ENCODE assay signal across 7 mouse cellular contexts in genomic region chr14:122983226-122984215, GRCm38 (mm10). TPM values are rescaled to one million over a fixed set of nuclear protein-coding genes. Genes with fewer than 3 reads are reported as not detected.
A peak's percentile ranks its signal among the peaks of the same experiment; 100 is the strongest.
DNase-seq lines count a peak whose midpoint lies in the region; ATAC-seq lines count a peak whose summit lies in the region.

Gene Tmtc4 (minus strand): TSS chr14:122984035.

- H3K9me3 ChIP-seq in embryonic facial prominence, embryonic 12.5 days = no peaks in the 10 kb centered on the region
- H3K9me3 ChIP-seq in limb, embryonic 11.5 days (ENCODE audit: control insufficient read depth, low read length) = no peaks in the 10 kb centered on the region
- no peaks in the 10 kb centered on the region for H3K9me3 ChIP-seq in midbrain, embryonic 14.5 days (ENCODE audit: control insufficient read depth, low read length)

- peak within 1 kb of the TSS; percentile 81 for H3K4me2 ChIP-seq in embryonic facial prominence, embryonic 12.5 days (replicated peaks)
- peak within 1 kb of the TSS; percentile 87 for H3K4me2 ChIP-seq in limb, embryonic 11.5 days (ENCODE audit: low read depth, severe bottlenecking)
- H3K4me2 ChIP-seq in midbrain, embryonic 14.5 days (ENCODE audit: low read length) = peak within 1 kb of the TSS; percentile 81

- peak within 1 kb of the TSS; percentile 96 for H3K27ac ChIP-seq in embryonic facial prominence, embryonic 12.5 days
- peak within 1 kb of the TSS; percentile 83 for H3K27ac ChIP-seq in limb, embryonic 11.5 days (replicated peaks; ENCODE audit: low read depth, low read length)
- peak within 1 kb of the TSS; percentile 91 for H3K27ac ChIP-seq in midbrain, embryonic 14.5 days (replicated peaks; ENCODE audit: low read depth, low read length)

- H3K36me3 ChIP-seq in embryonic facial prominence, embryonic 12.5 days = no peaks in the 10 kb centered on the region
- H3K36me3 ChIP-seq in limb, embryonic 11.5 days (ENCODE audit: control insufficient read depth, insufficient read depth, low read length) = no peaks in the 10 kb centered on the region
- H3K36me3 ChIP-seq in midbrain, embryonic 14.5 days (ENCODE audit: control insufficient read depth, insufficient read depth, low read length) = no peaks in the 10 kb centered on the region

- H3K4me3 ChIP-seq in embryonic facial prominence, embryonic 12.5 days = peak within 1 kb of the TSS; percentile 81
- peak within 1 kb of the TSS; percentile 89 for H3K4me3 ChIP-seq in limb, embryonic 11.5 days (ENCODE audit: low read depth, low read length)
- H3K4me3 ChIP-seq in midbrain, embryonic 14.5 days (replicated peaks; ENCODE audit: low read depth, low read length) = peak within 1 kb of the TSS; percentile 83

- peak; percentile 94 for DNase-seq in adrenal gland, postnatal 25 days
- peak; percentile 100 for DNase-seq in heart, adult 11 months
- peak; percentile 95 for DNase-seq in kidney, adult 18-20 months
- peak; percentile 94 for DNase-seq in limb, embryonic 11.5 days (ENCODE audit: low spot score)
- peak; percentile 98 for DNase-seq in midbrain, embryonic 14.5 days
- DNase-seq in spleen, adult 18-20 months = peak; percentile 90

- no peaks in the 10 kb centered on the region for H3K27me3 ChIP-seq in embryonic facial prominence, embryonic 12.5 days
- no peaks in the 10 kb centered on the region for H3K27me3 ChIP-seq in limb, embryonic 11.5 days (ENCODE audit: control insufficient read depth, insufficient read depth, low read length)
- no peaks in the 10 kb centered on the region for H3K27me3 ChIP-seq in midbrain, embryonic 14.5 days (ENCODE audit: control insufficient read depth, insufficient read depth, low read length)

- ATAC-seq in embryonic facial prominence, embryonic 12.5 days (ENCODE audit: insufficient number of reproducible peaks, insufficient read depth, low FRiP score, low TSS enrichment) = peak; percentile 97
- peak; percentile 98 for ATAC-seq in limb, embryonic 11.5 days (ENCODE audit: insufficient number of reproducible peaks, low FRiP score, low TSS enrichment, low read depth)
- peak; percentile 98 for ATAC-seq in midbrain, embryonic 14.5 days (ENCODE audit: low FRiP score, low TSS enrichment)

- WGBS in embryonic facial prominence, embryonic 12.5 days = under 1% methylated on average over 52 of the region's 54 CpGs
- 1% methylated on average over 51 of the region's 54 CpGs for WGBS in limb, embryonic 11.5 days
- WGBS in midbrain, embryonic 14.5 days = under 1% methylated on average over 51 of the region's 54 CpGs

- peak within 1 kb of the TSS; percentile 88 for H3K9ac ChIP-seq in embryonic facial prominence, embryonic 12.5 days
- peak within 1 kb of the TSS; percentile 93 for H3K9ac ChIP-seq in limb, embryonic 11.5 days (ENCODE audit: low read length)
- peak within 1 kb of the TSS; percentile 92 for H3K9ac ChIP-seq in midbrain, embryonic 14.5 days (replicated peaks; ENCODE audit: low read length)

- peaks cover 21% of the 10 kb centered on the region for H3K4me1 ChIP-seq in embryonic facial prominence, embryonic 12.5 days
- H3K4me1 ChIP-seq in limb, embryonic 11.5 days (ENCODE audit: control insufficient read depth, insufficient read depth, low read length) = peaks cover 6% of the 10 kb centered on the region; the same call in 1 of the 2 replicates
- H3K4me1 ChIP-seq in midbrain, embryonic 14.5 days (ENCODE audit: control insufficient read depth, insufficient read depth, low read length) = peaks cover 18% of the 10 kb centered on the region

RNA-seq across cellular contexts. Expression of gene Tmtc4, which starts in this region (rescaled TPM):
- 22.3 and 22.6 TPM in 2 replicates for total RNA-seq in adrenal gland, postnatal 25 days (2021)
- 38.6 and 43.5 TPM in 2 replicates for polyA plus RNA-seq in embryonic facial prominence, embryonic 12.5 days (2016; fragmentation: Nextera tagmentation; extraction: Ambion mirVana)
- 31.7 and 36.3 TPM in 2 replicates for polyA plus RNA-seq in limb, embryonic 11.5 days (2014; fragmentation: Nextera tagmentation; extraction: Ambion mirVana)
- 45.7 and 61.8 TPM in 2 replicates for polyA plus RNA-seq in midbrain, embryonic 14.5 days (2014; fragmentation: Nextera tagmentation; extraction: Ambion mirVana)

Comparison
In these comparisons a context has a peak if more than half of its experiments do, and no peak if none do; other contexts are left out.
1. Peak in every context shown above with its lines: DNase-seq, ATAC-seq, H3K4me3 ChIP-seq and H3K27ac ChIP-seq.